Mouse (Mus musculus) lung, postnatal 0 days (tissue): ENCODE results near the gene Adgrb3. TPM values are rescaled to one million over a fixed set of nuclear protein-coding genes. Genes with fewer than 3 reads are reported as not detected.

Experiments used
- ATAC-seq: fragments of 200-750 bp; cut with Nextera tagmentation; 2 replicates; pipeline ENCODE4 v1.8.0; 2017; ENCODE audit warnings: moderate library complexity
- DNase-seq: peaks from one replicate; pipeline ENCODE4 v3.0.0-alpha.2; 2016; ENCODE audit warnings: low spot score
- H3K27ac ChIP-seq: fragments of 300-500 bp; sonication (generic); 2 replicates; pipeline ENCODE4 v1.5.1; 2014; ENCODE audit warnings: antibody characterized with exemption, mild to moderate bottlenecking, low read length, mixed read lengths
- H3K27me3 ChIP-seq: fragments of 300-500 bp; sonication (generic); replicated peaks from 2 replicates; pipeline ENCODE4 v1.6.1; 2014; ENCODE audit warnings: low read length, mixed read lengths; ENCODE audit not compliant: insufficient read depth
- H3K36me3 ChIP-seq: fragments of 300-500 bp; sonication (generic); 2 replicates; pipeline ENCODE4 v1.6.1; 2014; ENCODE audit warnings: low read length, mixed read lengths; ENCODE audit not compliant: insufficient read depth
- H3K4me1 ChIP-seq: fragments of 300-500 bp; sonication (generic); 2 replicates; pipeline ENCODE4 v1.6.1; 2014; ENCODE audit warnings: antibody characterized with exemption, low read depth, low read length, mixed read lengths; ENCODE audit not compliant: insufficient read depth
- H3K4me2 ChIP-seq: fragments of 300-500 bp; sonication (generic); replicated peaks from 2 replicates; pipeline ENCODE4 v1.6.1; 2014; ENCODE audit warnings: low read depth, mild to moderate bottlenecking, low read length, moderate library complexity, mixed read lengths
- H3K4me3 ChIP-seq: fragments of 300-500 bp; sonication (generic); 2 replicates; pipeline ENCODE4 v1.5.1; 2014; ENCODE audit warnings: low read depth, low read length
- H3K9ac ChIP-seq: fragments of 300-500 bp; sonication (generic); replicated peaks from 2 replicates; pipeline ENCODE4 v1.6.1; 2014; ENCODE audit warnings: low read depth, mild to moderate bottlenecking
- H3K9me3 ChIP-seq: fragments of 300-500 bp; sonication (generic); 2 replicates; pipeline ENCODE4 v1.6.1; 2016; ENCODE audit warnings: low read length, mixed read lengths
- CTCF ChIP-seq: IDR thresholded peaks from 2 replicates; pipeline ENCODE4 v1.5.1; 2016; ENCODE audit warnings: antibody characterized with exemption, mild to moderate bottlenecking
- EP300 ChIP-seq: IDR thresholded peaks from 2 replicates; pipeline ENCODE4 v1.6.1; 2016; ENCODE audit warnings: antibody characterized with exemption, mild to moderate bottlenecking, control low read depth
- WGBS: fragments of 180-500 bp; shearing (Covaris S2); extraction: QIAGEN DNeasy Blood & Tissue Kit; methylation state at CpG from one replicate; pipeline ENCODE4 v1.1.7; 2014; 5-methylcytosine and 5-hydroxymethylcytosine counted together
- polyA plus RNA-seq: library from polyadenylated mRNA; unstranded; fragments of >200 nt; fragmentation: Nextera tagmentation; extraction: Ambion mirVana; gene quantifications from 2 replicates; pipeline ENCODE4 v1.2.1, GENCODE M21; 2015

The Adgrb3 gene
- polyA plus RNA-seq, 1 experiment from 2014 or later = 0.05 TPM

DNA sequence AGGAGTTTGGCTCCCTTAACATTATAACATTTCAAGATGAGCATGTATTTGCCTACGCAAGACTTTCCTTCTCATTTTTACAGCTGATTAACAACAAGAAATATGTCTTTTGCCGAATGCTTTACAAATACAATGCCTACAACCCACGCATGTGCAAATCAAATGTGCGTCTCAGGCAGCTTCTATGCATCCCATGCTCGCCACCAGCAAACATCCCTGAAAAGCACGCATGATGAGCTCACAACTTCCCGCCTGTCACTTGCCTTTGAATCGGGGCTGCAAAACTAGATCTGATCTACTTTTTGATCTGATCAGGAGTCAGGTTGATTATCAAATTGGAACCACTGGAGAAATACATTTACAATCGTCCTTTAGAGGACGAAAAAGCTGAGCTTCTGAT is 5.5 kb downstream of the Adgrb3 start:
- no peaks in the 10 kb centered on the region; the same call in 1 of the 2 replicates for H3K27me3 ChIP-seq
- no peak overlapping the region for H3K4me3 ChIP-seq
- TF ChIP-seq CTCF (no peak), EP300 (no peak)
- ATAC-seq = no peak
- H3K9me3 ChIP-seq = no peaks in the 10 kb centered on the region
- H3K4me2 ChIP-seq = no peak overlapping the region
- H3K9ac ChIP-seq = no peak overlapping the region
- H3K36me3 ChIP-seq = no peaks in the 10 kb centered on the region
- WGBS = 75% methylated on average over 10 of the region's 10 CpGs
- H3K4me1 ChIP-seq = no peaks in the 10 kb centered on the region
- DNase-seq = no peak
- no peak overlapping the region for H3K27ac ChIP-seq

DNA sequence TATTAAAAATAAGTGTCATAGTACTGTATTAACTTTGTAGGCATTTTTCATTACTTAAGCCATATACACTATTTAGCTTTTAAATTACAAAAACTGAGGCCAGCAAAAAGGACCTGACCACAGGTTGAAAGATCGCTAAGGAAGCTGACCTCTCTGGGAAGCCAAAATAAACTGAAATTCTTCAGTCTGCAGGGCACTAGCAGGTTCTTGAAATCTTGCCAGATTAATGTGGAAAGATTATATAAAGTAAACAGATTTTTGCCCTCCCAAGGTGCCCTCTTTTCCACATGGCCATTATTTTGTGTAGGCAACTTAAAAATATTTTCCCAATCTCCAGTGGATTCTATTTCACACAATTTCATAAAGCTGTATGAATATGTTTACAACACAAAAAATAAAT is 14.0 kb downstream of the Adgrb3 start:
- DNase-seq (no peak), ATAC-seq (no peak)
- Histone ChIP-seq H3K9me3 (no peaks in the 10 kb centered on the region), H3K36me3 (no peaks in the 10 kb centered on the region), H3K27me3 (no peaks in the 10 kb centered on the region), H3K4me2 (no peak overlapping the region), H3K4me1 (no peaks in the 10 kb centered on the region), H3K27ac (no peak overlapping the region), H3K9ac (no peak overlapping the region), H3K4me3 (no peak overlapping the region)
- TF ChIP-seq CTCF (no peak), EP300 (no peak)
- WGBS = 54% methylated on average over 1 of the region's 1 CpGs

- WGBS = 75% methylated on average over 1 of the region's 1 CpGs
- Histone ChIP-seq H3K4me2 (no peak overlapping the region), H3K27ac (no peak overlapping the region), H3K9me3 (no peaks in the 10 kb centered on the region), H3K27me3 (no peaks in the 10 kb centered on the region), H3K36me3 (no peaks in the 10 kb centered on the region), H3K9ac (no peak overlapping the region), H3K4me1 (no peaks in the 10 kb centered on the region), H3K4me3 (no peak overlapping the region)
- DNase-seq = no peak
- no peak for ATAC-seq
- TF ChIP-seq EP300 (no peak), CTCF (no peak)
Observed at GRCm38 (mm10) chr1:25778784-25779183, 50.7 kb downstream of the Adgrb3 start.

DNA sequence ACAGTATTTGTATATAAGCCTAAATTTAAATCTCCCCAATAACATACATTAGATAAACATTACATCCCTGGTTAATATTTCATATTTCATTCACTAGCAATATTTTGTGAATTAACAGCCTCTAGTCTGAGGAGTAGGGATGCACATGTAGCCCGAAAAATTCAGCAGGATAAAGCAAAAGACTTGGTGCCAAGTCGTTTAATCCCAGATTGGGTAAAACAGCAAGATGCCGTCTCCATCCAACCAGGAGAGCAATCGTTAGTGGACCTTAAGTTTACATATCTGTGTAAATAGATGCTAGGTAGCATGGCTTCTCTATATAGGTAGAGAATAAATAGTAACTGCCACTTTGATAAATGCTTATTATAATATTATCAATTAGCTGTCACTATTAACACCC is 52.0 kb downstream of the Adgrb3 start:
- no peak overlapping the region for H3K9ac ChIP-seq
- no peak overlapping the region for H3K4me2 ChIP-seq
- no peaks in the 10 kb centered on the region for H3K36me3 ChIP-seq
- no peak overlapping the region for H3K27ac ChIP-seq
- ATAC-seq (no peak), DNase-seq (no peak)
- WGBS = 78% methylated on average over 4 of the region's 4 CpGs
- H3K27me3 ChIP-seq = no peaks in the 10 kb centered on the region
- H3K4me3 ChIP-seq = no peak overlapping the region
- no peaks in the 10 kb centered on the region for H3K9me3 ChIP-seq
- no peaks in the 10 kb centered on the region for H3K4me1 ChIP-seq
- TF ChIP-seq CTCF (no peak), EP300 (no peak)

GRCm38 (mm10) chr1:25775440-25776130 is 53.9 kb downstream of the Adgrb3 start:
- ATAC-seq (no peak), DNase-seq (no peak)
- WGBS = 75% methylated on average over 3 of the region's 3 CpGs
- no peak for TF ChIP-seq CTCF
- no peaks in the 10 kb centered on the region for H3K9me3 ChIP-seq
- no peaks in the 10 kb centered on the region for H3K27me3 ChIP-seq
- H3K36me3 ChIP-seq = no peaks in the 10 kb centered on the region
- no peak overlapping the region for H3K9ac ChIP-seq
- no peak overlapping the region for H3K27ac ChIP-seq
- H3K4me1 ChIP-seq = no peaks in the 10 kb centered on the region
- no peak overlapping the region for H3K4me2 ChIP-seq
- H3K4me3 ChIP-seq = no peak overlapping the region

- Histone ChIP-seq H3K9ac (no peak overlapping the region), H3K4me3 (no peak overlapping the region), H3K27me3 (no peaks in the 10 kb centered on the region), H3K27ac (no peak overlapping the region), H3K4me2 (no peak overlapping the region), H3K9me3 (no peaks in the 10 kb centered on the region), H3K4me1 (no peaks in the 10 kb centered on the region), H3K36me3 (no peaks in the 10 kb centered on the region)
- DNase-seq (no peak), ATAC-seq (no peak)
- 57% methylated on average over 2 of the region's 2 CpGs for whole genome bisulfite sequencing
- TF ChIP-seq EP300 (no peak), CTCF (no peak)
Observed at GRCm38 (mm10) chr1:25768958-25769357, 60.5 kb downstream of the Adgrb3 start.

GRCm38 (mm10) chr1:25755265-25755664 is 74.2 kb downstream of the Adgrb3 start:
- no peaks in the 10 kb centered on the region for H3K36me3 ChIP-seq
- H3K9me3 ChIP-seq = no peaks in the 10 kb centered on the region
- H3K4me1 ChIP-seq = no peaks in the 10 kb centered on the region
- H3K4me2 ChIP-seq = no peak overlapping the region
- TF ChIP-seq CTCF (no peak), EP300 (no peak)
- DNase-seq = no peak
- H3K27me3 ChIP-seq = no peaks in the 10 kb centered on the region
- no peak for ATAC-seq
- no peak overlapping the region for H3K9ac ChIP-seq
- no peak overlapping the region for H3K4me3 ChIP-seq
- no peak overlapping the region for H3K27ac ChIP-seq
